Mouse (Mus musculus) adrenal gland, adult 2 months (tissue): ENCODE results near the gene Apoa4. TPM values are rescaled to one million over a fixed set of nuclear protein-coding genes. Genes with fewer than 3 reads are reported as not detected.

Source experiments
- DNase-seq: peaks from one replicate; pipeline ENCODE4 v3.0.0; 2021
- polyA plus RNA-seq: library from polyadenylated mRNA; depleted of rRNA; stranded (reverse); fragments of >200 nt; gene quantifications from 2 replicates; pipeline ENCODE4 v1.2.3, GENCODE M21; 2012; rRNA removed
- total RNA-seq, 2 experiments: library from RNA; stranded (reverse); gene quantifications; 2 replicates each; pipeline ENCODE4 v1.2.3; 2021

The Apoa4 gene
- total and polyA plus RNA-seq, 3 experiments: 0.26 to 0.35 TPM; not detected in 1

- DNase-seq: no peak
Observed at GRCm38 (mm10) chr9:46274494-46274893, 34.0 kb downstream of the Apoa4 start.

GRCm38 (mm10) chr9:46282631-46283436 is 42.3 kb downstream of the Apoa4 start, which contains the start of gene Bud13:
Gene Bud13, plus strand, starts transcription at chr9:46283008.
- peak; percentile 96 for DNase-seq

Other genes starting within 250 kb of the Apoa4 start
- 100 to 1,000 TPM; 154 to 167 TPM for gene Pafah1b2, start 228.0 kb upstream of the Apoa4 start, total RNA-seq
- 57.5 and 96.7 TPM in 2 replicates for gene Pafah1b2, start 228.0 kb upstream of the Apoa4 start, polyA plus RNA-seq
- 10 to 100 TPM; 49.2 to 87.3 TPM for gene Sik3, start 227.9 kb upstream of the Apoa4 start, total RNA-seq
- 17.2 and 30.2 TPM in 2 replicates for gene Sik3, start 227.9 kb upstream of the Apoa4 start, polyA plus RNA-seq
- gene Apoa1, start 12.1 kb upstream of the Apoa4 start, total RNA-seq: 10 to 100 TPM in 1 of 2 experiments, 1 to 10 TPM in 1; 1.7 to 37.3 TPM
- gene Apoa1, start 12.1 kb upstream of the Apoa4 start, polyA plus RNA-seq: 0.75 and 5.6 TPM in 2 replicates
- gene Apoc3, start 5.1 kb upstream of the Apoa4 start, total RNA-seq: 10 to 100 TPM in 1 of 2 experiments, 1 to 10 TPM in 1; 4.6 to 20.4 TPM
- gene Apoc3, start 5.1 kb upstream of the Apoa4 start, polyA plus RNA-seq: 4.8 and 6.1 TPM in 2 replicates
- 1 to 10 TPM in 1 of 2 experiments, under 1 TPM in 1; 0.17 to 3.6 TPM for gene Apoa5, start 27.9 kb downstream of the Apoa4 start, total RNA-seq
- 0.32 and 3.0 TPM in 2 replicates for gene Apoa5, start 27.9 kb downstream of the Apoa4 start, polyA plus RNA-seq
- gene Zpr1, start 32.4 kb downstream of the Apoa4 start, total RNA-seq: 10 to 100 TPM; 38.1 to 84.6 TPM
- 26.2 and 27.3 TPM in 2 replicates for gene Zpr1, start 32.4 kb downstream of the Apoa4 start, polyA plus RNA-seq
- gene Bud13, start 42.3 kb downstream of the Apoa4 start, total RNA-seq: 10 to 100 TPM; 11.6 to 15.0 TPM
- gene Bud13, start 42.3 kb downstream of the Apoa4 start, polyA plus RNA-seq: 7.3 and 7.4 TPM in 2 replicates
- gene 4931429L15Rik, start 79.3 kb downstream of the Apoa4 start, total RNA-seq: not detected
- gene 4931429L15Rik, start 79.3 kb downstream of the Apoa4 start, polyA plus RNA-seq: not detected in 2 replicates